8 mouse cellular contexts compared by ENCODE assay signal in genomic region chrX:160502048-160503041, GRCm38 (mm10). TPM values are rescaled to one million over a fixed set of nuclear protein-coding genes. Genes with fewer than 3 reads are reported as not detected.
DNase-seq lines count a peak whose midpoint lies in the region; ATAC-seq and TF ChIP-seq lines count a peak whose summit lies in the region.

TSS of gene Phka2 (plus strand) at chrX:160502166.

- peaks cover 1% of the 10 kb centered on the region for H3K79me3 ChIP-seq in C2C12 (ENCODE audit: low read depth)

- peak; percentile 96 for ATAC-seq in heart, embryonic 12.5 days (ENCODE audit: insufficient number of reproducible peaks, low FRiP score)
- ATAC-seq in kidney, postnatal 0 days (replicated peaks; ENCODE audit: low FRiP score, low read depth): peak; percentile 96
- ATAC-seq in liver, embryonic 11.5 days (replicated peaks; ENCODE audit: low FRiP score): peak; percentile 97
- peak; percentile 98 for ATAC-seq in stomach, embryonic 14.5 days (ENCODE audit: insufficient number of reproducible peaks, insufficient read depth, low FRiP score, low read depth)

- peak; percentile 10; the same call in 1 of the 2 replicates for TF ChIP-seq POLR2A in brain, embryonic 14.5 days (IDR thresholded peaks at IDR 0.05; ENCODE audit: borderline replicate concordance, extremely low read depth, insufficient read depth, insufficient read length, poor library complexity, severe bottlenecking)

- WGBS in heart, embryonic 12.5 days: 12% methylated on average over 59 of the region's 61 CpGs
- 21% methylated on average over 61 of the region's 61 CpGs for WGBS in kidney, postnatal 0 days
- WGBS in liver, embryonic 11.5 days: 13% methylated on average over 61 of the region's 61 CpGs
- WGBS in stomach, embryonic 14.5 days: 19% methylated on average over 55 of the region's 61 CpGs

- peaks cover 4% of the 10 kb centered on the region for H3K9me3 ChIP-seq in erythroblast, embryonic 14.5 days (ENCODE audit: control insufficient read depth, low read length)
- no peaks in the 10 kb centered on the region for H3K9me3 ChIP-seq in heart, embryonic 12.5 days (replicated peaks)
- H3K9me3 ChIP-seq in kidney, postnatal 0 days (replicated peaks; ENCODE audit: low read length): no peaks in the 10 kb centered on the region
- no peaks in the 10 kb centered on the region for H3K9me3 ChIP-seq in liver, embryonic 11.5 days (ENCODE audit: control insufficient read depth, low read length)
- no peaks in the 10 kb centered on the region for H3K9me3 ChIP-seq in stomach, embryonic 14.5 days (ENCODE audit: control insufficient read depth, low read depth, low read length)

- peaks cover 13% of the 10 kb centered on the region for H3K4me1 ChIP-seq in erythroblast, embryonic 14.5 days (ENCODE audit: control insufficient read depth)
- 0 out of 2 replicates have a peak, but pooled peaks cover 3% of the 10 kb centered on the region for H3K4me1 ChIP-seq in heart, embryonic 12.5 days (replicated peaks)
- no peaks in the 10 kb centered on the region; the same call in 1 of the 2 replicates for H3K4me1 ChIP-seq in kidney, postnatal 0 days (replicated peaks; ENCODE audit: insufficient read depth, low read length)
- H3K4me1 ChIP-seq in liver, embryonic 11.5 days (replicated peaks; ENCODE audit: control insufficient read depth, insufficient read depth, low read length): no peaks in the 10 kb centered on the region
- no peaks in the 10 kb centered on the region for H3K4me1 ChIP-seq in stomach, embryonic 14.5 days (ENCODE audit: control insufficient read depth, insufficient read depth, low read length)

- peak within 1 kb of the TSS; percentile 94 for H3K27ac ChIP-seq in heart, embryonic 12.5 days (ENCODE audit: poor library complexity, severe bottlenecking)
- peak within 1 kb of the TSS; percentile 86 for H3K27ac ChIP-seq in kidney, postnatal 0 days
- peak within 1 kb of the TSS; percentile 75 for H3K27ac ChIP-seq in liver, embryonic 11.5 days (ENCODE audit: low read depth, low read length)
- peak within 1 kb of the TSS; percentile 84 for H3K27ac ChIP-seq in stomach, embryonic 14.5 days (ENCODE audit: low read length)

- H3K36me3 ChIP-seq in C2C12 (ENCODE audit: control insufficient read depth, insufficient read depth): no peaks in the 10 kb centered on the region
- H3K36me3 ChIP-seq in erythroblast, embryonic 14.5 days (ENCODE audit: control insufficient read depth): peaks cover 3% of the 10 kb centered on the region
- H3K36me3 ChIP-seq in heart, embryonic 12.5 days: no peaks in the 10 kb centered on the region
- H3K36me3 ChIP-seq in kidney, postnatal 0 days (ENCODE audit: insufficient read depth, low read length): no peaks in the 10 kb centered on the region
- H3K36me3 ChIP-seq in liver, embryonic 11.5 days (ENCODE audit: control insufficient read depth, insufficient read depth, low read length): no peaks in the 10 kb centered on the region
- no peaks in the 10 kb centered on the region for H3K36me3 ChIP-seq in stomach, embryonic 14.5 days (ENCODE audit: control insufficient read depth, insufficient read depth, low read length)

- H3K9ac ChIP-seq in heart, embryonic 12.5 days: peak within 1 kb of the TSS; percentile 67
- H3K9ac ChIP-seq in kidney, postnatal 0 days (ENCODE audit: low read depth, low read length): peak within 1 kb of the TSS; percentile 62
- peak within 1 kb of the TSS; percentile 70 for H3K9ac ChIP-seq in liver, embryonic 11.5 days (ENCODE audit: low read depth, low read length)
- peak within 1 kb of the TSS; percentile 36 for H3K9ac ChIP-seq in stomach, embryonic 14.5 days (replicated peaks; ENCODE audit: low read depth, low read length)

- H3K4me3 ChIP-seq in C2C12 (ENCODE audit: insufficient read depth, poor library complexity, severe bottlenecking): peak within 1 kb of the TSS; percentile 44
- H3K4me3 ChIP-seq in erythroblast, embryonic 14.5 days (replicated peaks): peak within 1 kb of the TSS; percentile 88
- H3K4me3 ChIP-seq in heart, embryonic 12.5 days: peak within 1 kb of the TSS; percentile 71
- H3K4me3 ChIP-seq in kidney, postnatal 0 days (replicated peaks; ENCODE audit: low read depth, low read length): peak within 1 kb of the TSS; percentile 54
- peak within 1 kb of the TSS; percentile 55 for H3K4me3 ChIP-seq in liver, embryonic 11.5 days (ENCODE audit: low read depth, low read length)
- peak within 1 kb of the TSS; percentile 49 for H3K4me3 ChIP-seq in stomach, embryonic 14.5 days (ENCODE audit: low read depth, low read length)

- peaks cover 14% of the 10 kb centered on the region for H3K79me2 ChIP-seq in C2C12 (ENCODE audit: control insufficient read depth, insufficient read depth)

- no peak for TF ChIP-seq CTCF in C2C12 (IDR thresholded peaks at IDR 0.05; ENCODE audit: control insufficient read depth, insufficient read depth, insufficient read length)
- no peak for TF ChIP-seq CTCF in brain, embryonic 14.5 days (IDR thresholded peaks at IDR 0.05; ENCODE audit: borderline replicate concordance, extremely low read depth, insufficient read depth, insufficient read length)
- no peak for TF ChIP-seq CTCF in kidney, postnatal 0 days (IDR thresholded peaks at IDR 0.05; ENCODE audit: low read depth)

- no peaks in the 10 kb centered on the region for H3K27me3 ChIP-seq in C2C12 (ENCODE audit: control insufficient read depth, insufficient read depth, insufficient read length)
- no peaks in the 10 kb centered on the region; the same call in 1 of the 2 replicates for H3K27me3 ChIP-seq in erythroblast, embryonic 14.5 days (ENCODE audit: control insufficient read depth)
- H3K27me3 ChIP-seq in heart, embryonic 12.5 days (replicated peaks): peaks cover 6% of the 10 kb centered on the region; the same call in 1 of the 2 replicates
- H3K27me3 ChIP-seq in kidney, postnatal 0 days (ENCODE audit: insufficient read depth, low read length): no peaks in the 10 kb centered on the region
- peaks cover 4% of the 10 kb centered on the region; the same call in 1 of the 2 replicates for H3K27me3 ChIP-seq in liver, embryonic 11.5 days (replicated peaks; ENCODE audit: control insufficient read depth, insufficient read depth, low read length)
- no peaks in the 10 kb centered on the region for H3K27me3 ChIP-seq in stomach, embryonic 14.5 days (ENCODE audit: control insufficient read depth, insufficient read depth, low read length)

- H3ac ChIP-seq in C2C12 (ENCODE audit: control insufficient read depth, insufficient read length, low read depth): peak within 1 kb of the TSS; percentile 66

- DNase-seq in brain, embryonic 14.5 days (ENCODE audit: low read depth): peak; percentile 93
- DNase-seq in kidney, postnatal 0 days (ENCODE audit: low spot score): peak; percentile 77
- peak; percentile 80 for DNase-seq in liver, embryonic 11.5 days (ENCODE audit: low spot score)
- DNase-seq in naive thymus-derived CD4-positive, alpha-beta T cell, adult 2 months (ENCODE audit: low read depth): peak; percentile 90

- H3K4me2 ChIP-seq in heart, embryonic 12.5 days: peak within 1 kb of the TSS; percentile 74
- H3K4me2 ChIP-seq in kidney, postnatal 0 days (ENCODE audit: low read length): peak within 1 kb of the TSS; percentile 60
- H3K4me2 ChIP-seq in liver, embryonic 11.5 days: peak within 1 kb of the TSS; percentile 67
- peak within 1 kb of the TSS; percentile 49 for H3K4me2 ChIP-seq in stomach, embryonic 14.5 days (replicated peaks; ENCODE audit: low read depth, low read length)

TF ChIP-seq in C2C12, 6 proteins besides CTCF, POLR2A, EP300 and RAD21:
- TF ChIP-seq MAX (IDR thresholded peaks at IDR 0.05): no peak
- TF ChIP-seq CEBPB (IDR thresholded peaks at IDR 0.05; ENCODE audit: low read depth): no peak
- TF ChIP-seq MYOG (IDR thresholded peaks at IDR 0.05; ENCODE audit: control insufficient read depth, extremely low read depth, insufficient read length): no peak
- TF ChIP-seq MYOD1 (IDR thresholded peaks at IDR 0.05; ENCODE audit: control insufficient read depth, insufficient read length, low read depth): no peak
- no peak for TF ChIP-seq FOSL1 (IDR thresholded peaks at IDR 0.05; ENCODE audit: insufficient read depth, low read length, poor library complexity, severe bottlenecking)
- no peak for TF ChIP-seq USF1 (IDR thresholded peaks at IDR 0.05; ENCODE audit: low read depth)

RNA-seq across cellular contexts. Expression of gene Phka2, which starts in this region (rescaled TPM):
- 8.2 TPM for polyA plus RNA-seq in C2C12 (2012; fragmentation: generic; extraction: Trizol)
- 20.5 and 23.7 TPM in 2 replicates for polyA plus RNA-seq in brain, embryonic 14.5 days (2012; rRNA removed)
- polyA plus RNA-seq in erythroblast, embryonic 14.5 days (2012): 0.41 and 0.62 TPM in 2 replicates
- 26.2 and 26.9 TPM in 2 replicates for polyA plus RNA-seq in heart, embryonic 12.5 days (2016; fragmentation: Nextera tagmentation; extraction: Ambion mirVana)
- polyA plus RNA-seq in kidney, postnatal 0 days (2015; fragmentation: Nextera tagmentation; extraction: Ambion mirVana): 8.8 and 10.2 TPM in 2 replicates
- 20.0 and 21.9 TPM in 2 replicates for polyA plus RNA-seq in liver, embryonic 11.5 days (2014; fragmentation: Nextera tagmentation; extraction: Ambion mirVana)
- 19.2 and 21.3 TPM in 2 replicates for polyA plus RNA-seq in stomach, embryonic 14.5 days (2014; fragmentation: Nextera tagmentation; extraction: Ambion mirVana)

Comparison
In these comparisons a context has a peak if more than half of its experiments do, and no peak if none do; other contexts are left out.
1. Peak in every context shown above with its lines: DNase-seq, ATAC-seq, H3K4me3 ChIP-seq and H3K27ac ChIP-seq.